Mouse (Mus musculus) gastrocnemius, adult 8-10 months (tissue): Measurements from ENCODE around the gene Hopx. TPM values are rescaled to one million over a fixed set of nuclear protein-coding genes. Genes with fewer than 3 reads are reported as not detected.

Experiments used
- DNase-seq, 2 experiments: peaks; one replicate each; pipeline ENCODE4 v3.0.0; 2022; ENCODE audit warnings: low spot score in 2 of 2
- total RNA-seq, 4 experiments: library from RNA; stranded (reverse); gene quantifications; 2 replicates each; pipeline ENCODE4 v1.2.4; 2022

The Hopx gene
- total RNA-seq, result 1 to 10 TPM; 1.2 to 2.7 (median 2.2) TPM

- DNase-seq, result peak; percentile 54 to 57
These were observed at the start of gene Hopx for GRCm38 (mm10) chr5:77114817-77115731. Hopx (minus strand) TSS chr5:77115121.

- no peak for DNase-seq
These were observed 48.7 kb upstream of the Hopx start for GRCm38 (mm10) chr5:77163597-77163996.

- DNase-seq, result no peak
These were observed 47.6 kb upstream of the Hopx start for GRCm38 (mm10) chr5:77162566-77162965.

GRCm38 (mm10) chr5:77157777-77158540 is 43.0 kb upstream of the Hopx start:
- no peak for DNase-seq

GRCm38 (mm10) chr5:77156938-77157337 is 42.0 kb upstream of the Hopx start:
- DNase-seq, result no peak

- no peak for DNase-seq
These were observed 40.6 kb upstream of the Hopx start for GRCm38 (mm10) chr5:77155526-77155925.

GRCm38 (mm10) chr5:77154812-77155211 is 39.9 kb upstream of the Hopx start:
- DNase-seq, result no peak

- DNase-seq, result no peak
These were observed 36.8 kb upstream of the Hopx start for GRCm38 (mm10) chr5:77151738-77152137.

GRCm38 (mm10) chr5:77151075-77151474 is 36.2 kb upstream of the Hopx start:
- DNase-seq, result no peak

- DNase-seq, result no peak
These were observed 33.2 kb upstream of the Hopx start for GRCm38 (mm10) chr5:77148021-77148621.

- no peak for DNase-seq
These were observed 31.7 kb upstream of the Hopx start for GRCm38 (mm10) chr5:77146459-77147170.

GRCm38 (mm10) chr5:77144647-77145046 is 29.7 kb upstream of the Hopx start:
- DNase-seq, result no peak

- DNase-seq, result no peak
These were observed 28.2 kb upstream of the Hopx start for GRCm38 (mm10) chr5:77143076-77143475.

GRCm38 (mm10) chr5:77141336-77141735 is 26.4 kb upstream of the Hopx start:
- DNase-seq, result no peak

GRCm38 (mm10) chr5:77140861-77141260 is 25.9 kb upstream of the Hopx start:
- DNase-seq, result no peak

- DNase-seq, result no peak
These were observed 25.2 kb upstream of the Hopx start for GRCm38 (mm10) chr5:77140108-77140507.

- DNase-seq, result peak; percentile 25 to 48
These were observed 22.9 kb upstream of the Hopx start for GRCm38 (mm10) chr5:77137701-77138265.

GRCm38 (mm10) chr5:77136684-77137224 is 21.8 kb upstream of the Hopx start:
- DNase-seq, result no peak

- no peak for DNase-seq
These were observed 20.0 kb upstream of the Hopx start for GRCm38 (mm10) chr5:77134961-77135360.

- no peak for DNase-seq
These were observed 19.5 kb upstream of the Hopx start for GRCm38 (mm10) chr5:77134465-77134864.

GRCm38 (mm10) chr5:77133960-77134359 is 19.0 kb upstream of the Hopx start:
- DNase-seq, result no peak
